Mouse (Mus musculus): ENCODE measurements around the gene Htr5b. TPM values are rescaled to one million over a fixed set of nuclear protein-coding genes. Genes with fewer than 3 reads are reported as not detected.

The Htr5b gene
- polyA plus RNA-seq, 1 experiment from 2014 or later, result 0.11 TPM

- Histone ChIP-seq H3K27me3 (replicated peaks) (peaks cover 15% of the 10 kb centered on the region), H3K4me1 (replicated peaks) (peaks cover 14% of the 10 kb centered on the region), H3K9me3 (no peaks in the 10 kb centered on the region), H3K36me3 (no peaks in the 10 kb centered on the region), H3K4me2 (replicated peaks) (no peak overlapping the region), H3K27ac (no peak overlapping the region), H3K4me3 (replicated peaks) (no peak overlapping the region), H3K9ac (no peak overlapping the region)
- 84% methylated on average over 6 of the region's 6 CpGs for WGBS
- no peak for ATAC-seq
Observed at GRCm38 (mm10) chr1:121529286-121529685, 1.0 kb upstream of the Htr5b start.

DNA sequence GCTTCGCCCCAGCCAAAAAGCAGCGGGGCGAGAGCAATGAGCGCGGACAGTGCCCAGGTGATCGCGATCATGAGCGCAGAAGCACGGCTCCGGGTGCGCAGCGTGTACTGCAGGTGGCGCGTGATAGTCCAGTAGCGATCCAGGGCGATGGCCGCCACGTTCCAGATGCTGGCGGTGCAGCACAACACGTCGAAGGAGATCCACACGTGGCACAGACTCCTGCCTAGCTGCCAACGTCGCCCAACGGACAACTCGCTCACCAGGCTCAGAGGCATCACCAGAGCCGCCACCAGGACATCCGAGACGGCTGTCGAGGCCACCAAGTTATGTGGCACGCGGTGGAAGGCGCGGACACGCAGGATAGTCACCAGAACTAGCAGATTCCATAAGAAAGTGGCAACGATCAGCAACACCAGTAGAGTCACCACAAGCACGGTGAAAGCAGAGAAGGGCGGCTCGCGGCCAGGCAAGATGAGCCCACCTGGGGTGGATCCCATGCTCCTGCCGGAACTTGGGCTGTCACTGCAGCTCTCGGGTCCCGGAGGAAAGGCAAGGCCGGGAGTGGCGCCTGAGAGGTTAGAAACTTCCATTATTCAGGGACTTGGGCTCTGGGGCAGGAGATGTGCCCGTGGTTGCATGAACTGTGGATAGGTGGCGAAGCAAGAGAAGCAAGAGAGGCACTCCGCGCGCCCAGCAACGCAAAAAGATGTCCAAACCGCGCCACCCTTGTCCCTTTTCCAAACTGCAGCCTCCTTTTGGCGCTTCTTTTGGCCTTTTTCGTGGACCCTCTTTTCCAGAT is 466 bp downstream of the Htr5b start:
- Histone ChIP-seq H3K4me1 (replicated peaks) (peaks cover 14% of the 10 kb centered on the region), H3K36me3 (no peaks in the 10 kb centered on the region), H3K27ac (no peak overlapping the region), H3K27me3 (replicated peaks) (peaks cover 15% of the 10 kb centered on the region), H3K9me3 (no peaks in the 10 kb centered on the region), H3K4me3 (replicated peaks) (peak overlapping the region; percentile 25), H3K4me2 (replicated peaks) (peak overlapping the region; percentile 76), H3K9ac (no peak overlapping the region)
- ATAC-seq, result peak; percentile 62
- 13% methylated on average over 55 of the region's 55 CpGs for WGBS

DNA sequence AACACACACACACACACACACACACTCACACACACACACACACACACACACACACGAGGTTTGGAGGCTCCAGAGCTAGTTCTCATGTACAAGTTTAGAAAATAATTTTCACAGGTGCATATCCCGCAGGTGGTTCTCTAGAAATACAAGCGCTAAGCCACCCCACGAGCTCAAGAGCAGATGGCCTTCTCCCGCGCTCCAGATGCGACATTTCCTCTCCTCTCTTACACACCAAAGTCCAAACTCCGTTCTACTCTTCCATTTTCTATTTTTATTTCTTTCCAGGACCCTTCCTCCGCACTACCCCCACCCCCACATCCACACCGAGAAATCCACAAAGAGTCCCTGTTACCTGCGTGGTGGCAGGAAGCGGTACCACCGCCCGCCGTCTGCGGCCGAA is 1.2 kb downstream of the Htr5b start:
- no peak for ATAC-seq
- 48% methylated on average over 17 of the region's 17 CpGs for WGBS
- H3K4me3 ChIP-seq (replicated peaks), result 0 out of 2 replicates have a peak overlapping the region, but pooled peaks have one; percentile 25
- H3K9ac ChIP-seq, result no peak overlapping the region
- H3K4me2 ChIP-seq (replicated peaks), result peak overlapping the region; percentile 76
- H3K9me3 ChIP-seq, result no peaks in the 10 kb centered on the region
- no peaks in the 10 kb centered on the region for H3K36me3 ChIP-seq
- peaks cover 14% of the 10 kb centered on the region for H3K4me1 ChIP-seq (replicated peaks)
- peaks cover 15% of the 10 kb centered on the region for H3K27me3 ChIP-seq (replicated peaks)
- no peak overlapping the region for H3K27ac ChIP-seq

GRCm38 (mm10) chr1:121518609-121519008 is 9.7 kb downstream of the Htr5b start:
- H3K9me3 ChIP-seq, result no peaks in the 10 kb centered on the region
- no peak overlapping the region for H3K27ac ChIP-seq
- no peak for ATAC-seq
- no peak overlapping the region for H3K4me3 ChIP-seq (replicated peaks)
- no peak overlapping the region for H3K4me2 ChIP-seq (replicated peaks)
- no peak overlapping the region for H3K9ac ChIP-seq
- H3K36me3 ChIP-seq, result no peaks in the 10 kb centered on the region
- H3K27me3 ChIP-seq (replicated peaks), result no peaks in the 10 kb centered on the region
- no peaks in the 10 kb centered on the region for H3K4me1 ChIP-seq (replicated peaks)
- 54% methylated on average over 1 of the region's 1 CpGs for WGBS

GRCm38 (mm10) chr1:121511966-121512365 is 16.3 kb downstream of the Htr5b start:
- H3K36me3 ChIP-seq, result no peaks in the 10 kb centered on the region
- no peaks in the 10 kb centered on the region for H3K9me3 ChIP-seq
- no peak overlapping the region for H3K9ac ChIP-seq
- no peak for ATAC-seq
- no peak overlapping the region for H3K4me2 ChIP-seq (replicated peaks)
- H3K4me3 ChIP-seq (replicated peaks), result no peak overlapping the region
- H3K27ac ChIP-seq, result no peak overlapping the region
- no peaks in the 10 kb centered on the region for H3K4me1 ChIP-seq (replicated peaks)
- 89% methylated on average over 2 of the region's 2 CpGs for WGBS
- H3K27me3 ChIP-seq (replicated peaks), result no peaks in the 10 kb centered on the region

DNA sequence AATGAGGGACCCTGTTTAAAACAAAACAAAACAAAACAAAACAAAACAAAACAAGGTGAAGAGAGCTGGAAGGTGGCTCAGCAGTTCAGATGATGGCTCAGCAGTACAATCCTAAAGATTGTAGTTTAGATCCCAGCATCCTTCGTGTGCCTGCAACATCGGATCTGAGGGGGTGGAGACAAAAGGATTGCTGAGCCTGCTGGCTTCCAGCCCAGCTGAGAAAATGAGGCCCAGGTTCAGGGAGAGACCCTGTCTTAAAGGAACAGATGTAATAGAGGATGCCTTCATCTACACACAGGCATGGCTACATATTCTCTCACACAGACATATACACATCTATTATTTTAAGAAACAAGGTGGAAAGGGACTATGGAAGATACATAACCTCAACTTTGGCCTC is 17.1 kb downstream of the Htr5b start:
- Histone ChIP-seq H3K9me3 (no peaks in the 10 kb centered on the region), H3K4me2 (replicated peaks) (no peak overlapping the region), H3K4me3 (replicated peaks) (no peak overlapping the region), H3K27ac (no peak overlapping the region), H3K9ac (no peak overlapping the region), H3K4me1 (replicated peaks) (no peaks in the 10 kb centered on the region), H3K36me3 (no peaks in the 10 kb centered on the region), H3K27me3 (replicated peaks) (no peaks in the 10 kb centered on the region)
- WGBS, result 37% methylated on average over 2 of the region's 2 CpGs
- no peak for ATAC-seq

- no peak overlapping the region for H3K4me3 ChIP-seq (replicated peaks)
- H3K27ac ChIP-seq, result no peak overlapping the region
- 89% methylated on average over 19 of the region's 19 CpGs for WGBS
- no peak overlapping the region for H3K9ac ChIP-seq
- H3K27me3 ChIP-seq (replicated peaks), result no peaks in the 10 kb centered on the region
- H3K4me1 ChIP-seq (replicated peaks), result no peaks in the 10 kb centered on the region
- H3K9me3 ChIP-seq, result no peaks in the 10 kb centered on the region
- ATAC-seq, result no peak
- no peak overlapping the region for H3K4me2 ChIP-seq (replicated peaks)
- no peaks in the 10 kb centered on the region for H3K36me3 ChIP-seq
Observed at GRCm38 (mm10) chr1:121510420-121511140, 17.7 kb downstream of the Htr5b start.

- H3K4me3 ChIP-seq (replicated peaks), result no peak overlapping the region
- no peaks in the 10 kb centered on the region for H3K27me3 ChIP-seq (replicated peaks)
- no peaks in the 10 kb centered on the region for H3K4me1 ChIP-seq (replicated peaks)
- H3K27ac ChIP-seq, result no peak overlapping the region
- no peaks in the 10 kb centered on the region for H3K36me3 ChIP-seq
- H3K9me3 ChIP-seq, result no peaks in the 10 kb centered on the region
- 88% methylated on average over 2 of the region's 2 CpGs for WGBS
- ATAC-seq, result no peak
- no peak overlapping the region for H3K4me2 ChIP-seq (replicated peaks)
- no peak overlapping the region for H3K9ac ChIP-seq
Observed at GRCm38 (mm10) chr1:121508729-121509128, 19.5 kb downstream of the Htr5b start.

DNA sequence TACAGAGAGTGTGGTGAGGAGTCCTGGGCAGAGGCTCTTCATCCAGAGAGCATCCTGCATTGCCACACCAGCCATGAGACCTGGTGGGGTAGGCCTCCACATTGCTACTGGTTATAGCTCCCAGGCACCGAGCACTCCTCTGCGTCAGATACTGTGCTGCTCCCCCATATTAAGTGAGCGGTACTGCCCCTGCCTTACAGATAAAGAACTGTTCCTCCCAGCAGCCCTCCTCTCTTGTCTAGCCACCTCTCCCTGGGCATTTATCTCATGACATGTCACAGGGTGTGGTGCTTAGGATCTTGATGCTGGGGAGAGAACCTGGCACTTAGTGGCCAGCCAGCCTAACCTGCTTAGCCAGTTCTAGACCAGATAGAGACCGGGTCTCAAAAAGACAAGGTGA is 31.2 kb downstream of the Htr5b start:
- H3K4me2 ChIP-seq (replicated peaks), result no peak overlapping the region
- no peak overlapping the region for H3K27ac ChIP-seq
- WGBS, result 90% methylated on average over 4 of the region's 4 CpGs
- H3K36me3 ChIP-seq, result peaks cover 25% of the 10 kb centered on the region
- no peak for ATAC-seq
- H3K4me3 ChIP-seq (replicated peaks), result no peak overlapping the region
- H3K4me1 ChIP-seq (replicated peaks), result no peaks in the 10 kb centered on the region
- H3K9ac ChIP-seq, result no peak overlapping the region
- H3K9me3 ChIP-seq, result no peaks in the 10 kb centered on the region
- no peaks in the 10 kb centered on the region for H3K27me3 ChIP-seq (replicated peaks)

DNA sequence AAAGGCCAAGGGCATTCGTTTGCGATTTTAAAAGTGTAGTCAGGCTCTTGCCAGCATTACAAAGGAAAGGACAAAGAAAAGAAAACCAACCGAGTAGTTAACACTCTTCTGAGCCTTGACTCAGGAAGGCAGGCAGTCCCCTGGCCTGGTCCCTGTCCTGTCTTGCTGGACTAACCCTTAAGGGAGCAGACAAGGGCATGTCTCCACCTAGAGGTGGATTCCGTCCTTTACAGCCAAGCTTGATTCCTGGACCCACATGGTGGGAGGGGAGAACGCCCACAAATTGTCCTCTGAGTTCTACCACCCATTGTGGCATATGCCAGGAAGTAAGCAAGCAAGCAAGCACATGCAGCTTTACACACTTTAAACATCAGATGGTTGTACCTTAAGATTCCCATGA is 38.0 kb downstream of the Htr5b start:
- Histone ChIP-seq H3K27me3 (replicated peaks) (no peaks in the 10 kb centered on the region), H3K4me1 (replicated peaks) (no peaks in the 10 kb centered on the region), H3K27ac (no peak overlapping the region), H3K36me3 (0 out of 2 replicates have a peak, but pooled peaks cover 11% of the 10 kb centered on the region), H3K9ac (no peak overlapping the region), H3K4me2 (replicated peaks) (no peak overlapping the region), H3K4me3 (replicated peaks) (no peak overlapping the region), H3K9me3 (no peaks in the 10 kb centered on the region)
- WGBS, result 41% methylated on average over 5 of the region's 5 CpGs
- peak; percentile 73 for ATAC-seq

- H3K9ac ChIP-seq, result no peak overlapping the region
- no peak overlapping the region for H3K4me2 ChIP-seq (replicated peaks)
- 92% methylated on average over 6 of the region's 6 CpGs for WGBS
- no peaks in the 10 kb centered on the region for H3K9me3 ChIP-seq
- no peaks in the 10 kb centered on the region for H3K4me1 ChIP-seq (replicated peaks)
- ATAC-seq, result no peak
- H3K4me3 ChIP-seq (replicated peaks), result no peak overlapping the region
- peaks cover 9% of the 10 kb centered on the region; the same call in 1 of the 2 replicates for H3K36me3 ChIP-seq
- no peaks in the 10 kb centered on the region for H3K27me3 ChIP-seq (replicated peaks)
- H3K27ac ChIP-seq, result no peak overlapping the region
Observed at GRCm38 (mm10) chr1:121486803-121487202, 41.5 kb downstream of the Htr5b start.

GRCm38 (mm10) chr1:121483091-121483490 is 45.2 kb downstream of the Htr5b start:
- no peaks in the 10 kb centered on the region for H3K27me3 ChIP-seq (replicated peaks)
- H3K36me3 ChIP-seq, result peaks cover 12% of the 10 kb centered on the region; the same call in 1 of the 2 replicates
- no peak overlapping the region for H3K4me3 ChIP-seq (replicated peaks)
- H3K9ac ChIP-seq, result no peak overlapping the region
- 89% methylated on average over 4 of the region's 4 CpGs for WGBS
- ATAC-seq, result no peak
- no peaks in the 10 kb centered on the region for H3K9me3 ChIP-seq
- no peak overlapping the region for H3K4me2 ChIP-seq (replicated peaks)
- H3K27ac ChIP-seq, result no peak overlapping the region
- H3K4me1 ChIP-seq (replicated peaks), result no peaks in the 10 kb centered on the region

All from intestine, embryonic 15.5 days (tissue).